Mouse (Mus musculus): ENCODE data around the gene Anapc13. TPM values are rescaled to one million over a fixed set of nuclear protein-coding genes. Genes with fewer than 3 reads are reported as not detected.

Anapc13 gene
- polyA plus RNA-seq, 1 experiment from 2014 or later, result 198 TPM

Other genes starting within 250 kb of the Anapc13 start
- 0.20 and 0.25 TPM in 2 replicates for gene Ky, start 120.5 kb upstream of the Anapc13 start, polyA plus RNA-seq (2015; fragmentation: Nextera tagmentation; extraction: Ambion mirVana)
- gene Cep63, start 238 bp downstream of the Anapc13 start, polyA plus RNA-seq (2015; fragmentation: Nextera tagmentation; extraction: Ambion mirVana), result 55.4 and 58.8 TPM in 2 replicates
- gene Amotl2, start 90.4 kb downstream of the Anapc13 start, polyA plus RNA-seq (2015; fragmentation: Nextera tagmentation; extraction: Ambion mirVana), result 37.6 and 40.1 TPM in 2 replicates
- 18.4 and 20.3 TPM in 2 replicates for gene Ryk, start 208.6 kb downstream of the Anapc13 start, polyA plus RNA-seq (2015; fragmentation: Nextera tagmentation; extraction: Ambion mirVana)